Mouse (Mus musculus): ENCODE measurements around the gene Usp39. TPM values are rescaled to one million over a fixed set of nuclear protein-coding genes. Genes with fewer than 3 reads are reported as not detected.
A peak's percentile ranks its signal among the peaks of the same experiment; 100 is the strongest.

The Usp39 gene
- polyA plus RNA-seq, 1 experiment, result 55.4 TPM

- TF ChIP-seq TCF3 (IDR thresholded peaks at IDR 0.05; ENCODE audit: insufficient read length, low read depth) (no peak), MAX (IDR thresholded peaks at IDR 0.05; ENCODE audit: low read depth) (no peak)
- Histone ChIP-seq H3K79me2 (ENCODE audit: control insufficient read depth, insufficient read depth) (peaks cover 14% of the 10 kb centered on the region), H3K4me2 (ENCODE audit: low read depth) (no peak overlapping the region), H3K4me3 (no peak overlapping the region), H3ac (ENCODE audit: control insufficient read depth, insufficient read length) (no peak overlapping the region), H3K36me3 (ENCODE audit: control insufficient read depth, insufficient read depth) (peaks cover 8% of the 10 kb centered on the region), H3K27me3 (ENCODE audit: control insufficient read depth, insufficient read depth, insufficient read length) (no peaks in the 10 kb centered on the region)
These were observed 12.4 kb upstream of the Usp39 start for GRCm38 (mm10) chr6:72357164-72358079.

GRCm38 (mm10) chr6:72356001-72356532, 11.1 kb upstream of the Usp39 start:
- TF ChIP-seq E2F4 (IDR thresholded peaks at IDR 0.05; ENCODE audit: insufficient read depth), result no peak
- no peak for TF ChIP-seq CEBPB (IDR thresholded peaks at IDR 0.05; ENCODE audit: insufficient read depth, poor library complexity, severe bottlenecking)
- TF ChIP-seq MYOD1 (IDR thresholded peaks at IDR 0.05; ENCODE audit: control insufficient read depth in 1 of 3, insufficient read length in 2 of 3, low read depth in 2 of 3), result no peak
- TF ChIP-seq TCF12 (IDR thresholded peaks at IDR 0.05; ENCODE audit: insufficient read depth, poor library complexity, severe bottlenecking), result no peak
- no peak for TF ChIP-seq POLR2AphosphoS2 (IDR thresholded peaks at IDR 0.05; ENCODE audit: insufficient read length, low read depth)
- TF ChIP-seq MYOG (IDR thresholded peaks at IDR 0.05; ENCODE audit: control insufficient read depth in 1 of 3, insufficient read depth in 1 of 3, insufficient read length in 2 of 3, low read depth in 2 of 3), result no peak
- TF ChIP-seq REST (IDR thresholded peaks at IDR 0.05; ENCODE audit: insufficient read depth, insufficient read length), result no peak
- TF ChIP-seq SRF (IDR thresholded peaks at IDR 0.05; ENCODE audit: control insufficient read depth, insufficient read length, low read depth), result no peak
- no peak for TF ChIP-seq MAX (IDR thresholded peaks at IDR 0.05; ENCODE audit: low read depth)
- TF ChIP-seq TCF3 (IDR thresholded peaks at IDR 0.05; ENCODE audit: insufficient read length, low read depth), result no peak
- no peak for TF ChIP-seq USF1 (IDR thresholded peaks at IDR 0.05; ENCODE audit: low read depth)
- no peak for TF ChIP-seq POLR2A (IDR thresholded peaks at IDR 0.05; ENCODE audit: insufficient read length, low read depth)
- H3K4me2 ChIP-seq (ENCODE audit: low read depth), result peak overlapping the region; percentile 82
- no peaks in the 10 kb centered on the region for H3K27me3 ChIP-seq (ENCODE audit: control insufficient read depth, insufficient read depth, insufficient read length)
- H3K36me3 ChIP-seq (ENCODE audit: control insufficient read depth, insufficient read depth), result peaks cover 8% of the 10 kb centered on the region
- peaks cover 4% of the 10 kb centered on the region for H3K79me2 ChIP-seq (ENCODE audit: control insufficient read depth, insufficient read depth)
- H3ac ChIP-seq (ENCODE audit: control insufficient read depth, insufficient read length), result peak overlapping the region; percentile 21
- peak overlapping the region; percentile 51 for H3K4me3 ChIP-seq

GRCm38 (mm10) chr6:72355066-72355911, 10.3 kb upstream of the Usp39 start, which contains the start of gene Tmem150a:
Gene Tmem150a (plus strand): TSS chr6:72355447.
- no peak for TF ChIP-seq REST (IDR thresholded peaks at IDR 0.05; ENCODE audit: insufficient read depth, insufficient read length)
- TF ChIP-seq USF1 (IDR thresholded peaks at IDR 0.05; ENCODE audit: low read depth), result peak; percentile 15
- peak in 1 of 3 experiments; percentile 15 for TF ChIP-seq MYOD1 (IDR thresholded peaks at IDR 0.05; ENCODE audit: control insufficient read depth in 1 of 3, insufficient read length in 2 of 3, low read depth in 2 of 3)
- TF ChIP-seq TCF12 (IDR thresholded peaks at IDR 0.05; ENCODE audit: insufficient read depth, poor library complexity, severe bottlenecking), result no peak
- peak; percentile 48 for TF ChIP-seq POLR2AphosphoS2 (IDR thresholded peaks at IDR 0.05; ENCODE audit: insufficient read length, low read depth)
- TF ChIP-seq E2F4 (IDR thresholded peaks at IDR 0.05; ENCODE audit: insufficient read depth), result no peak
- no peak for TF ChIP-seq POLR2A (IDR thresholded peaks at IDR 0.05; ENCODE audit: insufficient read length, low read depth)
- peak in 1 of 3 experiments; percentile 4 for TF ChIP-seq MYOG (IDR thresholded peaks at IDR 0.05; ENCODE audit: control insufficient read depth in 1 of 3, insufficient read depth in 1 of 3, insufficient read length in 2 of 3, low read depth in 2 of 3)
- no peak for TF ChIP-seq MAX (IDR thresholded peaks at IDR 0.05; ENCODE audit: low read depth)
- H3K4me2 ChIP-seq (ENCODE audit: low read depth), result peak within 1 kb of the TSS; percentile 82
- H3K36me3 ChIP-seq (ENCODE audit: control insufficient read depth, insufficient read depth), result peaks cover 15% of the 10 kb centered on the region
- H3K79me2 ChIP-seq (ENCODE audit: control insufficient read depth, insufficient read depth), result peaks cover 7% of the 10 kb centered on the region
- peak within 1 kb of the TSS; percentile 51 for H3K4me3 ChIP-seq
- H3K27me3 ChIP-seq (ENCODE audit: control insufficient read depth, insufficient read depth, insufficient read length), result no peaks in the 10 kb centered on the region
- H3ac ChIP-seq (ENCODE audit: control insufficient read depth, insufficient read length), result peak within 1 kb of the TSS; percentile 21

GRCm38 (mm10) chr6:72354025-72354424, 9.0 kb upstream of the Usp39 start:
- Histone ChIP-seq H3K4me2 (ENCODE audit: low read depth) (no peak overlapping the region), H3K4me3 (no peak overlapping the region), H3K27me3 (ENCODE audit: control insufficient read depth, insufficient read depth, insufficient read length) (no peaks in the 10 kb centered on the region), H3K79me2 (ENCODE audit: control insufficient read depth, insufficient read depth) (peaks cover 8% of the 10 kb centered on the region), H3K36me3 (ENCODE audit: control insufficient read depth, insufficient read depth) (peaks cover 17% of the 10 kb centered on the region), H3ac (ENCODE audit: control insufficient read depth, insufficient read length) (no peak overlapping the region)
- TF ChIP-seq POLR2AphosphoS2 (IDR thresholded peaks at IDR 0.05; ENCODE audit: insufficient read length, low read depth), result no peak
- no peak for TF ChIP-seq USF1 (IDR thresholded peaks at IDR 0.05; ENCODE audit: low read depth)
- TF ChIP-seq TCF3 (IDR thresholded peaks at IDR 0.05; ENCODE audit: insufficient read length, low read depth), result no peak
- no peak for TF ChIP-seq SRF (IDR thresholded peaks at IDR 0.05; ENCODE audit: control insufficient read depth, insufficient read length, low read depth)
